ENCODE assay signal across 23 mouse cellular contexts in the genomic region with DNA sequence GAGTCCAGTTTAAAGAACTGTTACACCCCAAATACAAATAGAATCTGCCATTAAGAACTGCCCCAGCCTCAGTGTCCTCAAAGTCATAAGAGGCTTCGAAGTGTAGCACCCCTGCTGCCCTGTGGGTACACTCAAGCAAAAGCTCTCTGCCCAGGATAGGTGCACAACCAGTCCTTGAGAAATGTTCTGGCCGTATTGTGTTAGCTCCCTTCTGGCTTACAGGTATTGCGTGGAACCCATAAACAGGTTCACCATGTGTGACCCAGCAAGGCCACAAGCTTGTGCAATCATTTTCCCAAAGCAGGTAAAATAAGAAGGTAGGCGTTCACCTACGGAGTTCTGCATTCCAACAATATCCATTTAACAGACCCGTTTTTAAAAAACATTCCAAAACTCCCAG.
"Had no signal": no experiment of that assay in that cellular context is flagged by ENCODE, and none has a peak within 500 bp of the region (broad histone marks: within the 10 kb centered on the region; RNA-seq: fewer than 3 reads in every experiment).

No protein-coding gene starts in this region.

- H3K4me3 ChIP-seq: layer of hippocampus, adult 2 months; limb, embryonic 10.5 days; limb, embryonic 13.5 days; midbrain, embryonic 12.5 days; midbrain, embryonic 15.5 days; neural tube, embryonic 12.5 days; neural tube, embryonic 15.5 days had no signal

- H3K36me3 ChIP-seq: limb, embryonic 10.5 days; limb, embryonic 13.5 days; midbrain, embryonic 12.5 days; midbrain, embryonic 15.5 days; neural tube, embryonic 12.5 days; neural tube, embryonic 15.5 days had no signal

- H3K27me3 ChIP-seq: limb, embryonic 13.5 days; neural tube, embryonic 12.5 days had no signal

- H3K9me3 ChIP-seq: limb, embryonic 10.5 days; midbrain, embryonic 15.5 days; neural tube, embryonic 12.5 days; neural tube, embryonic 15.5 days had no signal

- ATAC-seq: liver, postnatal 0 days; lung, postnatal 0 days; midbrain, embryonic 15.5 days had no signal

- H3K4me2 ChIP-seq: liver, embryonic 11.5 days; lung, embryonic 14.5 days; midbrain, embryonic 12.5 days; midbrain, embryonic 15.5 days; neural tube, embryonic 12.5 days; neural tube, embryonic 15.5 days had no signal

- DNase-seq: kidney, postnatal 25 days; layer of hippocampus, adult 9-11 months; liver, postnatal 0 days; lung, embryonic 14.5 days; right cerebral cortex, adult 18-20 months; right cerebral cortex, postnatal 14 days; right cerebral cortex, postnatal 4 days; thymus, adult 2 months; thymus, postnatal 14 days; thymus, postnatal 4 days had no signal

- H3K9ac ChIP-seq: limb, embryonic 13.5 days; liver, embryonic 14.5 days; liver, postnatal 0 days; lung, embryonic 14.5 days; midbrain, embryonic 12.5 days; midbrain, embryonic 15.5 days; neural tube, embryonic 12.5 days; neural tube, embryonic 15.5 days had no signal

- H3K27ac ChIP-seq: kidney, postnatal 0 days; layer of hippocampus, adult 2 months; limb, embryonic 10.5 days; limb, embryonic 13.5 days; liver, embryonic 14.5 days; macrophage; midbrain, embryonic 12.5 days; midbrain, embryonic 15.5 days; neural tube, embryonic 12.5 days; neural tube, embryonic 15.5 days; stomach, postnatal 0 days had no signal
